Mouse (Mus musculus) gastrocnemius, postnatal 36 days (tissue): ENCODE measurements around the gene Rhno1. TPM values are rescaled to one million over a fixed set of nuclear protein-coding genes. Genes with fewer than 3 reads are reported as not detected.

Source experiments
- DNase-seq, 2 experiments: peaks; one replicate each; pipeline ENCODE4 v3.0.0; 2022
- intact Hi-C: fragments of 180-260 bp; cut with DNase I; formaldehyde crosslinking; loops from one replicate; pipeline ENCODE4 v1.15.1; 2025
- total RNA-seq, 2 experiments: library from RNA; stranded (reverse); gene quantifications; 2 replicates each; pipeline ENCODE4 v1.2.3; 2021

Gene Rhno1
- total RNA-seq, 2 experiments from 2014 or later: 5.2 to 6.6 TPM

GRCm38 (mm10) chr6:128364721-128365120, 2.0 kb upstream of the Rhno1 start:
- intact Hi-C loops: no loop called here
- no peak for DNase-seq

GRCm38 (mm10) chr6:128363007-128363825, 505 bp upstream of the Rhno1 start:
- intact Hi-C loops: no loop called here
- no peak for DNase-seq

- no peak for DNase-seq
- intact Hi-C loops: no loop called here
Observed at GRCm38 (mm10) chr6:128361901-128362300, 810 bp downstream of the Rhno1 start.

- intact Hi-C loops: loop anchor here (2.0 to 5.0 kb wide), 2 partner anchors 40 to 127 kb away; no protein-coding TSS in a partner anchor
- peak; percentile 36 to 67 for DNase-seq
Observed at GRCm38 (mm10) chr6:128358999-128359398, 3.7 kb downstream of the Rhno1 start.

- DNase-seq: peak; percentile 91 to 96
- intact Hi-C loops: loop anchor here (5.0 kb wide), 1 partner anchor 124 kb away; no protein-coding TSS in a partner anchor
Observed at GRCm38 (mm10) chr6:128355726-128356416, 6.8 kb downstream of the Rhno1 start, which contains the start of gene Tulp3. TSS of gene Tulp3 (minus strand) at chr6:128355851.

- DNase-seq: peak in 1 of 2 experiments; percentile 11
- intact Hi-C loops: loop anchor here (5.0 kb wide), 1 partner anchor 123 kb away; no protein-coding TSS in a partner anchor
Observed at GRCm38 (mm10) chr6:128355201-128355681, 7.5 kb downstream of the Rhno1 start.

- no peak for DNase-seq
- intact Hi-C loops: no loop called here
Observed at GRCm38 (mm10) chr6:128354140-128354539, 8.6 kb downstream of the Rhno1 start.

GRCm38 (mm10) chr6:128349711-128350110, 13.0 kb downstream of the Rhno1 start:
- no peak for DNase-seq
- intact Hi-C loops: no loop called here

- intact Hi-C loops: no loop called here
- no peak for DNase-seq
Observed at GRCm38 (mm10) chr6:128346782-128347181, 15.9 kb downstream of the Rhno1 start.

GRCm38 (mm10) chr6:128345623-128346022, 17.1 kb downstream of the Rhno1 start:
- no peak for DNase-seq
- intact Hi-C loops: no loop called here

- intact Hi-C loops: no loop called here
- no peak for DNase-seq
Observed at GRCm38 (mm10) chr6:128341956-128342723, 20.6 kb downstream of the Rhno1 start.

- no peak for DNase-seq
- intact Hi-C loops: no loop called here
Observed at GRCm38 (mm10) chr6:128338876-128339275, 23.8 kb downstream of the Rhno1 start.

- no peak for DNase-seq
- intact Hi-C loops: no loop called here
Observed at GRCm38 (mm10) chr6:128337467-128337866, 25.2 kb downstream of the Rhno1 start.

- intact Hi-C loops: no loop called here
- DNase-seq: peak in 1 of 2 experiments; percentile 60
Observed at GRCm38 (mm10) chr6:128334397-128335124, 28.1 kb downstream of the Rhno1 start.

- intact Hi-C loops: loop anchor here (1.0 to 2.0 kb wide), 2 partner anchors 40 to 92 kb away; no protein-coding TSS in a partner anchor
- DNase-seq: peak in 1 of 2 experiments; percentile 25
Observed at GRCm38 (mm10) chr6:128318317-128318716, 44.4 kb downstream of the Rhno1 start.

- no peak for DNase-seq
- intact Hi-C loops: no loop called here
Observed at GRCm38 (mm10) chr6:128315597-128315996, 47.1 kb downstream of the Rhno1 start.

GRCm38 (mm10) chr6:128314796-128315195, 47.9 kb downstream of the Rhno1 start:
- intact Hi-C loops: no loop called here
- no peak for DNase-seq

GRCm38 (mm10) chr6:128308311-128308710, 54.4 kb downstream of the Rhno1 start:
- intact Hi-C loops: loop anchor here (1.0 kb wide), 1 partner anchor 74 kb away; no protein-coding TSS in a partner anchor
- peak; percentile 40 to 65 for DNase-seq
